ENCODE assay signal across 21 mouse cellular contexts in genomic region chr9:118083834-118084233, GRCm38 (mm10). TPM values are rescaled to one million over a fixed set of nuclear protein-coding genes. Genes with fewer than 3 reads are reported as not detected.
DNase-seq lines count a peak whose midpoint lies in the region; ATAC-seq lines count a peak whose summit lies in the region.
"Had no signal": no experiment of that assay in that cellular context is flagged by ENCODE, and none has a peak within 500 bp of the region (broad histone marks: within the 10 kb centered on the region; RNA-seq: fewer than 3 reads in every experiment).

No protein-coding gene starts in this region.

- DNase-seq in heart, adult 11 months: peak; percentile 4
- peak; percentile 32 for DNase-seq in midbrain, embryonic 14.5 days
- no peak for DNase-seq in midbrain, embryonic 11.5 days (ENCODE audit: low spot score, missing footprints)
- peak; percentile 58 for DNase-seq in retina, embryonic 14.5 days (ENCODE audit: low spot score)
- no peak for DNase-seq in urinary bladder, postnatal 25 days (ENCODE audit: low spot score)
- DNase-seq: adrenal gland, adult 8-10 months; adrenal gland, postnatal 25 days; cerebellum, adult 18-20 months; cerebellum, adult 9-10 months; cerebellum, postnatal 14 days; gastrocnemius, postnatal 25 days; heart, adult 2 months had no signal

- no peak overlapping the region for H3K9ac ChIP-seq in heart, embryonic 11.5 days (ENCODE audit: low read depth, low read length)
- H3K9ac ChIP-seq in midbrain, embryonic 14.5 days (replicated peaks; ENCODE audit: low read length): no peak overlapping the region
- no peak overlapping the region for H3K9ac ChIP-seq in midbrain, embryonic 11.5 days (ENCODE audit: low read length)
- H3K9ac ChIP-seq: hindbrain, embryonic 14.5 days had no signal

- no peaks in the 10 kb centered on the region for H3K9me3 ChIP-seq in heart, embryonic 11.5 days (replicated peaks; ENCODE audit: control insufficient read depth, low read length)
- no peaks in the 10 kb centered on the region for H3K9me3 ChIP-seq in midbrain, embryonic 14.5 days (ENCODE audit: control insufficient read depth, low read length)
- no peaks in the 10 kb centered on the region for H3K9me3 ChIP-seq in midbrain, embryonic 11.5 days (ENCODE audit: control insufficient read depth, low read length)
- H3K9me3 ChIP-seq: heart, embryonic 10.5 days had no signal

- no peaks in the 10 kb centered on the region for H3K27me3 ChIP-seq in heart, embryonic 11.5 days (ENCODE audit: control insufficient read depth, insufficient read depth, low read length)
- H3K27me3 ChIP-seq in midbrain, embryonic 14.5 days (ENCODE audit: control insufficient read depth, insufficient read depth, low read length): no peaks in the 10 kb centered on the region
- H3K27me3 ChIP-seq in midbrain, embryonic 11.5 days (ENCODE audit: control insufficient read depth, insufficient read depth, low read length): no peaks in the 10 kb centered on the region

- no peaks in the 10 kb centered on the region for H3K4me1 ChIP-seq in heart, embryonic 11.5 days (ENCODE audit: control insufficient read depth, insufficient read depth, low read length)
- H3K4me1 ChIP-seq in midbrain, embryonic 14.5 days (ENCODE audit: control insufficient read depth, insufficient read depth, low read length): no peaks in the 10 kb centered on the region
- no peaks in the 10 kb centered on the region for H3K4me1 ChIP-seq in midbrain, embryonic 11.5 days (ENCODE audit: control insufficient read depth, insufficient read depth, low read length)

- no peaks in the 10 kb centered on the region for H3K36me3 ChIP-seq in heart, embryonic 11.5 days (ENCODE audit: control insufficient read depth, insufficient read depth, low read length)
- no peaks in the 10 kb centered on the region for H3K36me3 ChIP-seq in midbrain, embryonic 14.5 days (ENCODE audit: control insufficient read depth, insufficient read depth, low read length)
- H3K36me3 ChIP-seq in midbrain, embryonic 11.5 days (ENCODE audit: control insufficient read depth, insufficient read depth, low read length): no peaks in the 10 kb centered on the region
- H3K36me3 ChIP-seq: heart, embryonic 10.5 days had no signal

- no peak for ATAC-seq in heart, embryonic 11.5 days (replicated peaks; ENCODE audit: insufficient number of reproducible peaks, low FRiP score, low TSS enrichment)
- ATAC-seq in midbrain, embryonic 14.5 days (ENCODE audit: low FRiP score, low TSS enrichment): no peak
- no peak for ATAC-seq in midbrain, embryonic 11.5 days (ENCODE audit: low FRiP score)
- ATAC-seq: activated CD4-positive, CD25-positive, alpha-beta regulatory T cell, adult 4 months; CD4-positive, CD25-positive, alpha-beta regulatory T cell, adult 4 months; forebrain, embryonic 16.5 days; hindbrain, postnatal 0 days; inflammation-experienced regulatory T-cells, adult 6 months; intestine, postnatal 0 days had no signal

- no peak overlapping the region for H3K27ac ChIP-seq in heart, embryonic 11.5 days (ENCODE audit: low read depth, low read length)
- no peak overlapping the region for H3K27ac ChIP-seq in midbrain, embryonic 14.5 days (replicated peaks; ENCODE audit: low read depth, low read length)
- no peak overlapping the region for H3K27ac ChIP-seq in midbrain, embryonic 11.5 days (ENCODE audit: low read depth, low read length)
- H3K27ac ChIP-seq: heart, adult 2 months; heart, embryonic 10.5 days; hindbrain, embryonic 14.5 days; hindbrain, postnatal 0 days had no signal

- WGBS in heart, embryonic 11.5 days (ENCODE audit: insufficient replicate concordance): 86% methylated on average over 4 of the region's 4 CpGs
- 60% methylated on average over 4 of the region's 4 CpGs for WGBS in midbrain, embryonic 14.5 days
- 71% methylated on average over 4 of the region's 4 CpGs for WGBS in midbrain, embryonic 11.5 days

- no peak overlapping the region for H3K4me2 ChIP-seq in heart, embryonic 11.5 days
- H3K4me2 ChIP-seq in midbrain, embryonic 14.5 days (ENCODE audit: low read length): no peak overlapping the region
- no peak overlapping the region for H3K4me2 ChIP-seq in midbrain, embryonic 11.5 days

- no peak overlapping the region for H3K4me3 ChIP-seq in heart, embryonic 11.5 days (ENCODE audit: low read depth, low read length)
- H3K4me3 ChIP-seq in midbrain, embryonic 14.5 days (replicated peaks; ENCODE audit: low read depth, low read length): no peak overlapping the region
- no peak overlapping the region for H3K4me3 ChIP-seq in midbrain, embryonic 11.5 days (ENCODE audit: low read depth, low read length)
- H3K4me3 ChIP-seq: heart, adult 2 months; heart, embryonic 10.5 days had no signal

RNA-seq across cellular contexts. Expression of gene Azi2, which starts 43.5 kb away (rescaled TPM):
- polyA plus RNA-seq in heart, embryonic 11.5 days (2014; fragmentation: Nextera tagmentation; extraction: Ambion mirVana): 68.6 and 79.7 TPM in 2 replicates
- polyA plus RNA-seq in midbrain, embryonic 14.5 days (2014; fragmentation: Nextera tagmentation; extraction: Ambion mirVana): 80.3 and 89.7 TPM in 2 replicates
- polyA plus RNA-seq in midbrain, embryonic 11.5 days (2014; fragmentation: Nextera tagmentation; extraction: Ambion mirVana): 72.1 and 76.8 TPM in 2 replicates

Comparison
In these comparisons a context has a peak if more than half of its experiments do, and no peak if none do; other contexts are left out.
1. DNase-seq: peak in heart, adult 11 months (single experiment), midbrain, embryonic 14.5 days (single experiment) and retina, embryonic 14.5 days (single experiment); none in midbrain, embryonic 11.5 days (single experiment) and urinary bladder, postnatal 25 days (single experiment).